Comparison of ENCODE assay signal across 10 mouse cellular contexts in genomic region chr7:118778561-118778960, GRCm38 (mm10). TPM values are rescaled to one million over a fixed set of nuclear protein-coding genes. Genes with fewer than 3 reads are reported as not detected.
DNase-seq lines count a peak whose midpoint lies in the region; ATAC-seq and TF ChIP-seq lines count a peak whose summit lies in the region.
"Had no signal": no experiment of that assay in that cellular context is flagged by ENCODE, and none has a peak within 500 bp of the region (broad histone marks: within the 10 kb centered on the region; RNA-seq: fewer than 3 reads in every experiment).

No protein-coding gene starts in this region.

- 32% methylated on average over 6 of the region's 6 CpGs for WGBS in neural tube, embryonic 14.5 days
- 69% methylated on average over 6 of the region's 6 CpGs for WGBS in lung, postnatal 0 days

- no peak for TF ChIP-seq EP300 in lung, postnatal 0 days (IDR thresholded peaks at IDR 0.05)

- H3K27ac ChIP-seq in neural tube, embryonic 14.5 days (ENCODE audit: low read depth, low read length): no peak overlapping the region
- H3K27ac ChIP-seq in lung, postnatal 0 days (ENCODE audit: low read length): no peak overlapping the region

- no peak overlapping the region for H3K4me3 ChIP-seq in neural tube, embryonic 14.5 days (ENCODE audit: low read depth, low read length)
- no peak overlapping the region for H3K4me3 ChIP-seq in lung, postnatal 0 days (ENCODE audit: low read depth, low read length)
- H3K4me3 ChIP-seq: heart, adult 2 months had no signal

- intact Hi-C loops in left cerebral cortex, postnatal 4 days (cut with DNase I): no loop called here
- intact Hi-C loops in left cerebral cortex, postnatal 10 days (cut with DNase I): no loop called here

- no peak for TF ChIP-seq CTCF in lung, postnatal 0 days (IDR thresholded peaks at IDR 0.05)

- H3K4me1 ChIP-seq in neural tube, embryonic 14.5 days (ENCODE audit: control insufficient read depth, insufficient read depth, low read length): no peaks in the 10 kb centered on the region
- H3K4me1 ChIP-seq in lung, postnatal 0 days (ENCODE audit: insufficient read depth, low read depth, low read length): no peaks in the 10 kb centered on the region

- no peaks in the 10 kb centered on the region for H3K9me3 ChIP-seq in neural tube, embryonic 14.5 days (ENCODE audit: control insufficient read depth, low read length)
- no peaks in the 10 kb centered on the region for H3K9me3 ChIP-seq in lung, postnatal 0 days (ENCODE audit: low read length)

- H3K27me3 ChIP-seq in neural tube, embryonic 14.5 days (ENCODE audit: control insufficient read depth, insufficient read depth, low read length): no peaks in the 10 kb centered on the region
- no peaks in the 10 kb centered on the region for H3K27me3 ChIP-seq in lung, postnatal 0 days (replicated peaks; ENCODE audit: insufficient read depth, low read length)

- peak; percentile 36 for DNase-seq in left cerebral cortex, postnatal 4 days
- no peak for DNase-seq in left cerebral cortex, postnatal 10 days (ENCODE audit: extremely low spot score in 1 of 2, low spot score in 2 of 2)
- peak; percentile 80 to 84 for DNase-seq in cerebellum, postnatal 25 days
- peak; percentile 83 to 94 for DNase-seq in layer of hippocampus, adult 18-20 months (ENCODE audit: low spot score in 2 of 2)
- no peak for DNase-seq in adrenal gland, adult 18-20 months (ENCODE audit: low spot score in 2 of 2)
- DNase-seq in lung, postnatal 0 days (ENCODE audit: low spot score): no peak
- DNase-seq in gastrocnemius, postnatal 10 days: no peak
- DNase-seq: heart, adult 2 months; kidney, adult 18-20 months had no signal

- peak; percentile 69; the same call in 1 of the 2 replicates for ATAC-seq in neural tube, embryonic 14.5 days (ENCODE audit: low read depth)
- no peak for ATAC-seq in lung, postnatal 0 days

- no peak overlapping the region for H3K4me2 ChIP-seq in neural tube, embryonic 14.5 days (ENCODE audit: low read depth, low read length)
- H3K4me2 ChIP-seq in lung, postnatal 0 days (replicated peaks; ENCODE audit: low read depth, low read length): no peak overlapping the region

- H3K9ac ChIP-seq in neural tube, embryonic 14.5 days (replicated peaks; ENCODE audit: low read depth, low read length): no peak overlapping the region
- no peak overlapping the region for H3K9ac ChIP-seq in lung, postnatal 0 days (replicated peaks; ENCODE audit: low read depth)

- peaks cover 25% of the 10 kb centered on the region; the same call in 1 of the 2 replicates for H3K36me3 ChIP-seq in neural tube, embryonic 14.5 days (ENCODE audit: control insufficient read depth, insufficient read depth, low read length)
- peaks cover 13% of the 10 kb centered on the region; the same call in 1 of the 2 replicates for H3K36me3 ChIP-seq in lung, postnatal 0 days (ENCODE audit: insufficient read depth, low read length)

RNA-seq across cellular contexts. Expression of gene Vps35l, which starts 38.5 kb away (rescaled TPM):
- total RNA-seq in left cerebral cortex, postnatal 4 days (2021): 10 to 100 TPM; 84.4 to 85.7 TPM
- total RNA-seq in left cerebral cortex, postnatal 10 days (2021): 10 to 100 TPM; 69.1 to 79.7 TPM
- 10 to 100 TPM; 58.3 to 62.8 TPM for total RNA-seq in layer of hippocampus, adult 18-20 months (2021)
- polyA plus RNA-seq in neural tube, embryonic 14.5 days (2014; fragmentation: Nextera tagmentation; extraction: Ambion mirVana): 88.8 and 107 TPM in 2 replicates
- 10 to 100 TPM; 50.7 to 51.1 TPM for total RNA-seq in adrenal gland, adult 18-20 months (2021)
- 44.0 and 45.0 TPM in 2 replicates for polyA plus RNA-seq in lung, postnatal 0 days (2015; fragmentation: Nextera tagmentation; extraction: Ambion mirVana)
- 10 to 100 TPM; 30.3 to 35.5 TPM for total RNA-seq in gastrocnemius, postnatal 10 days (2021)

Comparison
In these comparisons a context has a peak if more than half of its experiments do, and no peak if none do; other contexts are left out.
1. DNase-seq: peak in left cerebral cortex, postnatal 4 days (single experiment), cerebellum, postnatal 25 days (2 of 2) and layer of hippocampus, adult 18-20 months (2 of 2); none in left cerebral cortex, postnatal 10 days (0 of 2), adrenal gland, adult 18-20 months (0 of 2), lung, postnatal 0 days (single experiment) and gastrocnemius, postnatal 10 days (single experiment).